In genomic region chr14:20436976-20437375, GRCm38 (mm10) we compare ENCODE assay signal across 21 mouse cellular contexts. TPM values are rescaled to one million over a fixed set of nuclear protein-coding genes. Genes with fewer than 3 reads are reported as not detected.
"Had no signal": no experiment of that assay in that cellular context is flagged by ENCODE, and none has a peak within 500 bp of the region (broad histone marks: within the 10 kb centered on the region; RNA-seq: fewer than 3 reads in every experiment).

No protein-coding gene starts in this region.

- DNase-seq: kidney, adult 8-10 months; kidney, postnatal 10 days; kidney, postnatal 36 days; liver; lung, adult 18-20 months; lung, postnatal 10 days; lung, postnatal 36 days; right cerebral cortex, postnatal 14 days; spleen, adult 18-20 months; thymus, adult 18-20 months; thymus, postnatal 36 days had no signal

- H3K27ac ChIP-seq: kidney, embryonic 15.5 days; limb, embryonic 10.5 days; limb, embryonic 13.5 days; liver, embryonic 12.5 days; liver, embryonic 15.5 days; lung, embryonic 15.5 days; midbrain, embryonic 12.5 days; midbrain, embryonic 15.5 days; neural tube, embryonic 13.5 days had no signal

- H3K4me3 ChIP-seq: kidney, embryonic 15.5 days; limb, embryonic 10.5 days; limb, embryonic 13.5 days; liver, embryonic 12.5 days; liver, embryonic 15.5 days; lung, embryonic 15.5 days; midbrain, embryonic 12.5 days; midbrain, embryonic 15.5 days; neural tube, embryonic 13.5 days had no signal

- H3K9me3 ChIP-seq: kidney, embryonic 15.5 days; limb, embryonic 10.5 days; limb, embryonic 13.5 days; liver, embryonic 12.5 days; liver, embryonic 15.5 days; lung, embryonic 15.5 days; midbrain, embryonic 12.5 days; midbrain, embryonic 15.5 days; neural tube, embryonic 13.5 days had no signal

- H3K27me3 ChIP-seq: kidney, embryonic 15.5 days; limb, embryonic 13.5 days; liver, embryonic 12.5 days; liver, embryonic 15.5 days; lung, embryonic 15.5 days; midbrain, embryonic 12.5 days; midbrain, embryonic 15.5 days; neural tube, embryonic 13.5 days had no signal

- H3K36me3 ChIP-seq: kidney, embryonic 15.5 days; limb, embryonic 10.5 days; limb, embryonic 13.5 days; liver, embryonic 12.5 days; liver, embryonic 15.5 days; lung, embryonic 15.5 days; midbrain, embryonic 12.5 days; midbrain, embryonic 15.5 days; neural tube, embryonic 13.5 days had no signal

- ATAC-seq: liver, embryonic 12.5 days; midbrain, embryonic 15.5 days had no signal

- H3K9ac ChIP-seq: kidney, embryonic 15.5 days; limb, embryonic 13.5 days; liver, embryonic 12.5 days; liver, embryonic 15.5 days; lung, embryonic 15.5 days; midbrain, embryonic 12.5 days; midbrain, embryonic 15.5 days; neural tube, embryonic 13.5 days had no signal

- H3K4me1 ChIP-seq: kidney, embryonic 15.5 days; limb, embryonic 10.5 days; limb, embryonic 13.5 days; liver, embryonic 12.5 days; liver, embryonic 15.5 days; lung, embryonic 15.5 days; midbrain, embryonic 12.5 days; midbrain, embryonic 15.5 days; neural tube, embryonic 13.5 days had no signal

- H3K4me2 ChIP-seq: kidney, embryonic 15.5 days; limb, embryonic 13.5 days; liver, embryonic 12.5 days; liver, embryonic 15.5 days; lung, embryonic 15.5 days; midbrain, embryonic 12.5 days; midbrain, embryonic 15.5 days; neural tube, embryonic 13.5 days had no signal

RNA-seq across cellular contexts. Expression of gene Cfap70, which starts 15.1 kb away (rescaled TPM):
- total RNA-seq: neutrophil, adult 5-6 weeks had no signal
- polyA plus RNA-seq: liver, embryonic 15.5 days had no signal
